Mouse (Mus musculus) ovary, adult 18-20 months (tissue): ENCODE data around the gene Stra6.

Experiments used
- DNase-seq: peaks from one replicate; pipeline ENCODE4 v3.0.0; 2022; ENCODE audit warnings: low spot score, mixed read lengths

Gene Stra6

DNA sequence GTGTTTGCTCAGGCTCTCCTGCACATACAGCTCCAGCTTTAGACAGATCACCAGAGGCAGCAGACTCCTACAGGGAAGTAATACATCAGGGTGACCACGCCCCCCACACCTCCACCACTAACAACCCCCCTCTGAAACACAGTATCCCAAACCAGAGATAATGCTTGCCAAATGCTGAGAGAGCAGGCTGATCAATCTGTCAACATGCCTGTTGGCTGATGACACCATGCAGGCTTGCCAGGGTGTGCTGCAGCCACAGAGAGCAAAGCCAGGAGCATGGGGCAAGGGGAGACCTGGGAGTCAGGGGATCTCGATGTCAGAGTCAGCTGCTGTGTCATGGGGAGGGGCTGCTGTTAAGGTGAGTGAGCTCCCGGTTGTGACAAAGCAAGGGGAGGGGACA, at the start of gene Stra6:
Gene Stra6, plus strand, starts transcription at position 258 of the 400 bp plus-strand sequence.
- no peak for DNase-seq

DNA sequence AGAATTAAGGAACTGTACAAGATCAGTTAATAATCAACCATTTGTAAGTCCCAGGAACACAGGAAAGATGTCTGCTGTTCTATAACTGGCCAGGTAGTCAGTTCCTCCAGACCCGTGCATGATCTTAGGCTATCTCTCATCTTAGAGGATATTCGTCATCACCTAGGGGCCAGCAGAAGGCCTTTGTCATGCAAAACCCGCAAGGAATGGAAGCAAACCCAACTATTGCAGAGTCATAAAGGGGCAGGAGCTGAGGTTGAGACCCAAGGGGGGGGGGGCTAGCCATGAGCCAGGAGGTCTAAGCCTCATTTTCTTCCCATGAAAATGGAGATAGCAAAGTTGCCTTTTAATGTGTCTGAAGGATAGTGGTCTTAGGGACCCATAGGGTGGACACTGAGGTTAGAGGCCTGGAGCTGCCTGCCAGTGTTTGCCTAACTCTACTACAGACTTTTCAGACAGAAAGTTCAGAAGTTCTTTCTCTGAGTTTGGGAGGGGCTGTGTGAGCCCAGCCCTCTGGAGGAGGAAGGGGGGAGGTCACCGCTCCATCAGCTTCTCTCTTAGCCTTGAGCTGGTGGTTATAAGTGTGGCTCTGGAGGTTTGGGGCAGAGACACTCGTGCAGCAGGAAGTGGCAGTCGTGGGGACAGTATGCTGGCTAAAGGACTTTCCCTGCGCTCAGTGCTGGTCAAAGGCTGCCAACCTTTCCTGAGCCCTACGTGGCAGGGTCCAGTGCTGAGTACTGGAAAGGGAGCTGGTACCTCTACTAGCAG, 49.0 kb upstream of the Stra6 start:
- peak; percentile 75 for DNase-seq

DNA sequence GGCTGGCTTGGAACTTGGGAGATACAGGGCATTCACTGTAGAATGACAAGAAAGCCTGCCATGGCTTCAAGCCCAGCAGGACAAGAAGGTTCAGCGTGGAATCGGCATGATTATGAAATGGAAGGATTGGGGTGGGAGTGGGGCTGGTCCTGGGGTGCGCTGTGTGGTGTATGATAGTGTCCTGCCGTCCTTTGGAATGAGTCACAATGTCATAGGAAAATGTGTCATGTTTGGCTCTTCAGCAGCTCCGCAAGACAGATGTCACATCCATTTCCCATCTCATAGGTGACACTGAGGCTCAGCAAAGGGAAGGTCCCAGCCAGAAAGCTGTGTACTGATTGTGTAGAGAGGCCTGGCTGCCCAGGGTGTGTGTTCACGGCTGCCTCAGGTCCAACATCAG, 47.7 kb upstream of the Stra6 start:
- no peak for DNase-seq

DNA sequence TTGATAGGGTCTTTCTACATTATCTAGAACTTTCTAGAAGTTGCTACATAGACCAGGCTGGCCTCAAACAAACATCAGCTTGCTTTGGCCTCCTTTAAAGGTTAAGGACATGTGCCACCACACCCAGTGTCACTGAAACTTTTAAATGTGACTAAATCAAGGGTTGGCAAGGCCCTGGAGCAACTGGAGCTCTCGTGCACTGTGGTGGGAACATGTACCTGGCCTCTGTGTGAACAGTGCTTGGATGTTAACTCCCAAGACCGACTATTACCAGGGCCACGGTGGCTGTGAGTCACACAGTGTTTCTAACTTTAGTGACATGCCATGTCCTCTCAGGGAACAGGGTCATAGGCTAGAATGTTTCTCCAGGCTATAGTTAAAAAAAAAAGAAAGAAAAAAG, 46.6 kb upstream of the Stra6 start:
- DNase-seq, result no peak

DNA sequence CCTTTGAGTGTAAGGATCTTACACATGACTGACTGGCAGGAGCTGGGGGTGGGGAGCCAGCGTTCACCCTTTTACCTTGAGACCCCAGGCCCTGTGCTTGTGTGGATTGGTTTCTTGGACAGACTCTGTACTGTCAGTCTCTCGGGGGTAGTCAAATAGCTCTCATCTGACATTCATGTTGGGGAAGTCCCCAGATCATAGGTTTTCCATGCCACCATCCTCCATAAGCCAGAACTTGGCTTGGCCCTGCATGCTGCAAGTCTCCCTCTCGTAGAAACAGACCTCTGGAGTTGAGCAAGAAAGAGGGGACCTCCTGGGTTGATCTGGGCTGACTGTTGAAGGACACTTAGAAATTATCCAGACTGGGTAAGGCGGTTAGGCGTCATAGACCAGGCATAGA, 45.2 kb upstream of the Stra6 start:
- no peak for DNase-seq

DNA sequence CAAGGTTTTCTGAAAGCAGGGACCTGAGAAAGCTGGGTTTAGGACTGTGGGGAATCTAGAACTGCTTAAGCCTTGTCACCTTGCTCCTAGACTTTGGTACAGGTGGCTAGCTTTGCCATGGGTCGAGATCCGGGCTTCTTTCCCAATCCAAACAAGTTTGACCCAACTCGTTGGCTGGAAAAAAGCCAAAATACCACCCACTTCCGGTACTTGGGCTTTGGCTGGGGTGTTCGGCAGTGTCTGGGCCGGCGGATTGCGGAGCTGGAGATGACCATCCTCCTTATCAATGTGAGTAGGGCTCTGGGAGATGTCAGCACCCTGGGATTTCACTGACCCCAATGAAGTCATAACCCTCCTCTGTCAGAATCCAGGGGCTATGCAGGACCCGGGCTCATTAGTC, 37.6 kb upstream of the Stra6 start:
- DNase-seq, result no peak

DNA sequence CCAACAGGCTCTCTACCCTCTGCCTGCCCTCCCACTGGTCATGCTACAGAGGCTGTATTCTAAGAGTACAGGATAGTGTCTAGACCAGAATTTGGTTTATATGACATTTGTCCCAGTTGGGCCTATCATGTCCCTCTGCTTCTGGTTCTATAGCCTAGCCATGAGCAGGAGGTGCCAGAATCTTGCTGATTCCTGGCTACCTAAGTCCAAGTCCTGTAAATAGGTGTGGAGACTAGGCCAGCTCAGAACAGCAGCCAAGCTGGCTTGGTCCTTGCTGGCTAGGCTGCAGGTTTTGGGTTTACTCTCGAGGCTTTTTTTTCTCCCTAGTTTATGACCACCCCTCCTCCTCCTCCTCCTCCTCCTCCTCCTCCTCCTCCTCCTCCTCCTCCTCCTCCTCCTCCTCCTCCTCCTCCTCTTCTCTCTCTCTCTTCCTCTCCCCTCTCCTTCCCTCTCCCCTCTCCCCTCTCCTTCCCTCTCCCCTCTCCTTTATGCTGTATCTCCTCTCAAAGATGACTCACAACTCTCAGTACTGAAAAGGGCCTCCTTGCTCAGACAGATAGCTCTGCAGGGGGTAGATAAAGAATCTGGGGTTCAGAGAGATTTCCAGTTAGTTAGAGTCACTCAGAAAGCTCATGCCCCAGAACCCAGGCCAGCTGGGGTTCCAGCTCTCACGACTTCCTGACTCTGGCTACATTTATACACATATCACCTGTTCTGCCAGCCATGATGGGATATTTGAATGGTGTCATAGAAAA, 36.0 kb upstream of the Stra6 start:
- DNase-seq, result no peak

DNA sequence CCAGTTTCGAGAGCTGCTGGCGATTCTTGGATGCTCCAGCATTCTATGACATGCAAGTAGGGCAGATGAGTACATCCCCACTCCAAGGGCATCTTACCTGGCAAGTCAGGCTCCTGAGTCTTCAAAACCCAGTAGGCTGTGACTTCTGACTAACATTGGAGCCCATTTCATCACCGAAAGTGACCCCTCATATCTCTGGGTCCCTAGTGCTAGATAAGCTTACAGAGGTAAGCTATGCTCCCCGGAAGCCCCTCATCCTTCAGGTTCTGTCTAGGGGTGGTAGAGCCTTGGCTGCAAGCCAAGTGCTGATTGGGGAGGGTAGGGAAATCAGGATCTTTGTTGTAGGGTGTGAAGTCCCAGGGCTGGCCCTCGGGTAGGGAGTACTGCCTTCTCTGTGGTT, 34.7 kb upstream of the Stra6 start:
- DNase-seq, result no peak

DNA sequence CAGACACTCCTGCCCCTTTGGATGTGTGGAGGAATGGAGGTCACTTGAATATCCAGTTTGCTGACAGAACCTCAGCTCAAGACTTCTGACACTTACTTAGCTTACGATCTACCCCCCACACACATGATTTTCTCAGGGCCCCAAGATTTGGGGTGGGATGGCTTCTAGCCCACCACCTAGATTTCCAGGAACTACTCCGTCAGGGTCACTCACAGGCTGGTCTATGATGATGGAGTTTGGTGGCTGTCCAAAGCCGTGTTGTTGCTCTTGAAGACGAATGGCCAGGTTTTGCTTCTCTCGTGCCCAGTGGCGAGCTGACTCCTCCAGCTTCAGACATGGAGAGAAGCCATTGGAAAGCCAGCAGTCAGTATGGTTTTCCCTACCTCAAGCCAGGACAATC, 34.0 kb upstream of the Stra6 start:
- no peak for DNase-seq

DNA sequence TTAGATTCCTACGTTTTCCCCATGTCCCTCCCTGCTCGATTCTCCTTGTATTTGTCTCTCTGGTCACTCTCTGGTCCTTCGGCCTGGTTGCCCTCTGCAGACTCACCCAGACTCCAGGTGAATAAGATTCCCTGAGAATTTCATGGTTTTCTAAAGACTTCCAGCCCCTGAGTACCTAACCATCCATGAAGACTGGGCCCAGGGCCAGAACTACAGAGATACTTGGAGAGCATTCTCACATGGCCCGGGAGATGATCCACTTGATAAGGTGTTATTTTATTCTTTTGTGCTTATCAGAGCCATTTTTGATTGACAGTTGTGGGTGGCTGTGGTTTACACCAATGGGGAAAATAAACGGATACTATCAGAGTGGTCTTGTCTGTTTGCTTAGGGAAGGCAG, 31.7 kb upstream of the Stra6 start:
- DNase-seq, result no peak

DNA sequence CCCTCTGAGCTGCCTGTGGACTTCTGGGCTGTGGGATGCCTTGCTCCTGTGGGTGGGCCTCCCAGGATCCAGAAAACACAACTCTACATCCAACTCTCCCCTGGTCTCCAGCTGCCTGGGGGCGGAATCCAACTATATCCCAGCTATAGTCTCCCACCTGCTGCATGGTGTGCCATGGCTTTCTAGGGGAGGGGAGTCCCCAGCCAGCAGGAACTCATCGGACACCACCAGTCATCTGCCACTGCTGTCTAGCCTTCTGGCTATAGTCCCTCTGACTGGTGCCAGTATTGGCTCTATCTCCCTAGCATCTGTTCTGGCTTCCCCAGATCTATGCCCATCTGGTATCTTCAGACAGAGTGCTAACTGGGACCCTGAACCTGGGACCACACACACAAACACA, 28.1 kb upstream of the Stra6 start:
- DNase-seq, result no peak

DNA sequence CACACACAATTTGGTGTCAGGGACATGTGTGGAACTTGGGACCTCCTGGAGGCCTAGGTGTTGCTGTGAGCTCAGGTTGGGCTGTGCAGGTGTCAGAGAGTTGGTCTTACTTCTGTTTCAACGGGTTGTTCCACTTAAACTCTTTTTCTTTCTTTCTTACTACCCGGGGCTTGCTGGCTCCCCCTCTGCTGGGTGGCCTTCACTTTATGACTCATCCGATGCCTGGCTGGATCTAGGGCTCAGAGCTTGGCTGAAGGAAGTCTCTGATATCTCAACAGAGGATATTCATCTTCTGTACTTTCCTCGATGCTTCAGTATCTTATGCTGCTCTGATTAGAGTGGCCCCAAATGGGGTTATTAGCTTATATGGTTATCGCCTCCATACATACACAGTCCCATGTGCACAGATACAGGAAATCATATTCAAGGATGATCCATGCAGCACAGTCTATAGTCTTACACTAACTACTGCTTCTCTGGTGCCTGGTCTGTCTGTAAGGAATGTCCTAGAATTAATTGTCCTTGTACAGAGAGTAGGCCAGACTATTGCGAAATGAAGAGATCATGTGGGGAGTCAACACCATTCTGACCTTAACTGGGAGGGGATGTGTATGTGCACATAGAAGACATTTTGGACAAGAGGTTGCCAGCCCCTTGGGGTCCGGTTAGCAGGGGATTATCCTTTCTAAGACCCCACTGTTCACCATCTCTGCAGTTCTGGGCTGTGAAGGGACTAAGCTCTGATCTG, 27.5 kb upstream of the Stra6 start:
- DNase-seq, result peak; percentile 74

DNA sequence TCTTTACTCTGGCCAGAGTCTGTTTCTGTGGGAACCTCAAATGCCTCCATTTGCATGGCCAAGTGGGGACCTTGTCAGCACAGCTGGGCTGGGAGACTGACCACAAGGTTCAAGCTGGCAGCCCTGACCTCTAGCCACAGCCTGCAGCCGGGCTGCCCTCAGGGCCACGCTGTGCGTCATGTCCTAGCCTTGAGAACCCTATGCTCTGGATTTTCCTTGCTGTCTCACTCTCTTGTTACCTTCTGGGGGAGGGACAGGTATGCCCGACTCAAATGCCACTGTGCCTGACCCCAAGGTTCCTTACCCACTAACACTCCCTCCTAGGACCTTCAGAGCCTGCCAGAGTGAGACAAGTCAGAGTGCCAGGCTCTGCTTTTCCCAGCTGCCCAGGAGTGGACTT, 26.6 kb upstream of the Stra6 start:
- DNase-seq, result peak; percentile 81

DNA sequence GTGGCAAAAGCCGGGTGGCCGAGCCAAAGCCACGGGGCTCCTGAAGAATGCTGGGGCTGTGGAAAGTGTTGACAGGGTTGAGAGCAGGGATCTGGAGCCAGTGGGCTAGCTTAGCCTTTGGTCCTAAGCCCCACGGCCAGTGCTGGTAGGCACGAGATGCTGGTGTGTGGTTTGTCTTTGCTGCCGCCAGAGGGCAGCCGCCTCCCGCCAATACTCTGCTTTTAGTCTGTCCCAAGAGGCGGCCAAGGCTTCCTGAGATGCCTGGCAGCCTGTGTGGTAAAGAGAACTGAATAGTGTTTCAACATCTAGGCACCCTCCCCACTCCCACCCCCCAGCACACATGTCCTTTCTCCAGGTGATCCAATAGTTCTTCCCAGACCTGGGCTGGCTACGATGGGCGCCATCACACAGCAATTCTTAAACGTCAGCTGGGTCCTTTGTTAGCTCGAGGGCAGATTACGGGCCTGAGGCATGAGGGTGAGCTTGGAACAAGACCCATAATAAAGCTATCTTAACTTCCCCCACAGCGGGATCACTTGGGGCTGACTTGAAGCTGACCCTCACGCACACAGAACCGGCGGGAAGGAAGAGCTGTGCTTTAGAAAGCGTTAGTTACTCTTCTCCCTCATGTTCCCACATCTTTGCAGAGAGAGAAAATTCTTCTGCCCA, 25.0 kb upstream of the Stra6 start:
- peak; percentile 56 for DNase-seq

DNA sequence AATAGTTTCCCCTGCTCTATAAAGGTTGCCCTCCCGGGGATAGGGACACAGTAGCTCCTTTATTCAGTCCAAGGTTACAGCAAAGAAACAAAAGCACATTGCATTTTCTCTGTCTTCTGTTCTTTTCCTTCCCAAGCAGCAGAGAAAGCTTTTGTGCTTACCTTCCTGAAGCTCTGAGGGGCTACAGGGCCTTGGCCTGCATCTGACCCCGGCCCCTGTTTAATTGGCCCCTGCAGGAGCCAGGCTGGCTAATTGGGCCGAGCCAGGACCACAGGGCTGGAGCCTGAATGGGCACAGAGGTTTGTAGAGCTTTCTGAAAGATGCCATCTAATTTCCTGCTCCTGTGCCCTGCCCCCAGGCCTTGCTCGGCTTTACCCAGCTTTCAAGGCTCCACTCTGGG, 22.6 kb upstream of the Stra6 start:
- no peak for DNase-seq

DNA sequence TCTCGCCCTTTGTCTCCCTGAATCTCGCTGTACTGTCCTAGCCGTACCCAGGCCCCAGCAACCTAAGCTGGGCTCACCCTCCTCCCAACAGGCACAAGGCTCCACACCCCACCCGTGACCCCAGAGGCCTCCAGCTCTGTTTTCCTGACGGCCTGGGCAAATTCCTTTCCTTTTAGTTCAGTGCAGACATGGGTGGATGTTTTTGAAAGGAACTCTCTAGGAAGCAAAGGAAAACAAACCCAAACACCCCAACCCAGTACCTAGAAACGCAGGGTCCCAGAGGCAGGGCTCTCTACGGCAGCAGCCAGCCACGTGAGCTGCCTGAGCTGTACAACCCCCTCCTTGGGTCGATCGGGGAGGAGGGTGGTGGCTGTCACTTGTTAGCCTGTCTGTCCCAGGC, 21.2 kb upstream of the Stra6 start:
- no peak for DNase-seq

DNA sequence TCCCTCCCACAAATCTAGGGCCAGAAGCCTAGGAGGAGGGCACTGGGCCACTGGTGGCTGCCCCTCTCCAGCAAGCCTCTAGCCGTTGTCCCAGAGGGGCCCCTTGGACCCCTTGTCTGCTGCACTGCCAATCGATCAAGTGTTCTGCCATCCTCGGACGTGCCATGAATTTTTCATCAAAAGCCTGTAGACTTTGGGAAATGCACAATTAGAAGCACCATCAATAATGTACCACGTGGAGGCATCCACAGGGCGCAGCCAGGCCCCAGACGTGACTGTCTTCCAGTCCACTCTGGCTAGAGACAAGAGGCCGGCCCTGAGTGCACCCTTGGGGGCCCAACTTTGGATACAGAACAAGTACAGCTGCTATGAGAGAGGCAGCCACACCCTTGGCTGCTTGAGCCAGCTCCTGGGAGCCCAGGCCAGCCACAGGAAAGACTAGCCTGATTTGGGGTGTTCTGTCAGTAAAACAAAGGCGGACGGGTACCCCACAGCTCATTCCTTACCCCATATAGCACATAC, 20.0 kb upstream of the Stra6 start:
- no peak for DNase-seq

DNA sequence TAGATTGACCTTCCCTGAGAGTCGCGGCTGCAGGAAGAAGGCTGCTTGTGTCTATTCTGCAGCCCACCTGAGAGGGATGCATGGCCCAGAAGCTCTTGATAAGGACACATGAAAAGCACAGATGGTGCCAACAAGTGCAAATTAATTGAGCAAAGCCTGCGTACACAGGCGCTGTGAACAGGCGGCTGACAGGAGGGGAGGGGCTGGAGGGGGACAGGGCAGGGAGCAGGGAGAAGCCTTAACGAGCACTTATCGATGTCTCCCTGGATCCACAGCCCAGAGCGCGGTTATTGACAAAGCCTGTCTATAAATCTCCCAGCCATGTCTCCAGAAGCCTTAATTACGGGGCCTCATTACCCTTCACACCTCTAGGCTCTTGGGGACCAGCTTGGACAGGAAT, 18.8 kb upstream of the Stra6 start:
- no peak for DNase-seq

DNA sequence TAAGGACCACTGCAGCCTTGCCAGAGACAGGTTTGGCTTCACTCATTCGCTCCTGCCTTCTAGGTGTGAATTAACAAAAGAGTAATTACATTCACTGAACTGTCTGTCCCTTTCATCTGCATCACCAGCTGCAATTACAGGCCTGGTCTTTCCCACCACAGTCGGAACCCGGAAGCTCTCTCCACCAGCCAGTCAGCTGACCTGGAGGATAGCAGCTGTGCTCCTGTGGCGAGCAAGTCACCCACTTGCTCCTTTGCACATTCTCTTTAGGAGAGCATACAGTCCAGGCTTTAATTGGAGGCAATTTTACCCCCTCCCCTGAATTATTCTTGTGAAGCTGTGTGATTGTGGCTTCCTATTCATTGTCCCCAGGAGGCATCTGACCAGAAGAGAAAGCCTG, 17.9 kb upstream of the Stra6 start:
- no peak for DNase-seq

DNA sequence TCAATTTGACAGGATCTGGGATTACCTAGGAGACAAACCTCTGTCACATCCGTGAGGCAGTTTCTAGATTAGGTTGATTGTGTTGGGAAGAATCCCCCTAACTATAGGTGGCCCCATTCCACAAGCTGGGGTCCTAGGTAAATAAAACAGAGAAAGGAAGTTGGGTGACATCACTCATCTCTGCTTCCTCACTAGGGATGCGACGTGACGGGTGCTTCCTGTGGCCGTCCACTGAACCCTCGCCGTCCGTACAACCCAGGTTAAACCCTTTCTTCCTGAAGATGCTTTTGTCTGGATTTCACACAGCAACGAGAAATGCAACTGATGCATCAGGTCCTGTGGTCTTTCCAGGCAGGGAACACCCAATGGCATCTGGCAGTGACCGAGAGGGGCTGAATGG, 16.5 kb upstream of the Stra6 start:
- DNase-seq, result no peak

DNA sequence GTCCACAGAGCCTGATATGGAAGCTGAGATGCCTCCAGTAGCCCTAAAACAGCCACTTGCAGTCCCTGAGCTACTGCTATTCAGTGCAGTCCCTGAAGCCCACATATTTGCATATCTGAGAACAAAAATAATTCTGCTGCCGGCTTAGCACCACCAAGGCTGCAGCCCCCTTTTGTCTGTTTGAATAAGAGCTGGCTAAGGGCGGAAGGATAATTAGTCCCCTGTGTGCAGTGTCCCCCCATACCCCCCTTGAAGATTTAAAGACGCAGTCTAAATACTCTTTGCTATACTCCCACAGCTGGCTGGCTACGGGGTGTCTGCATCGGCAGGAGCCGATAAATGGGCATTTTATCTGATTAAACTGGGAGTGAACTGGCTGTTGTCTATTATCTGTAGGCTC, 15.0 kb upstream of the Stra6 start:
- DNase-seq, result no peak

DNA sequence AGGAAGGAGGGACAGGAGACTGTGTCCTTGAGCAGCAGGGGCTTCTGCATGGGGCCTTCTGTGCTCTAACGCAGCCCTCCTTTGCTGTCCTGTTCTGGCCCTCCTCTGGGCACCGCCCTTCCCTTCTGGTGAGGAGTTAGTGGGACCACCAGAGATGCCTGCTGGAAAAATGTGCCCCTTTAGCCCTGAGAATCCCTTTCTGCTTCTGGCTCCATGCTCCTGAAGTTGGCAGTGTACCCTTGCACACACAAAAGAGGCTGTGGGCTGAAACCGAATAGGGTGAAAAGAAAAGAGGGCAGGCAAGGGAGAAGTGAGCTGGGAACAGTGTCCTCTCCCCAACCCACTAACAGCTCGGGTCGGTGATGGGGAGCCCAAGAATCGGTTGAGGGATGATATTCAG, 14.4 kb upstream of the Stra6 start:
- DNase-seq, result no peak
